Mouse (Mus musculus) embryonic facial prominence, embryonic 10.5 days (tissue): Measurements from ENCODE around the gene Dapk3. TPM values are rescaled to one million over a fixed set of nuclear protein-coding genes. Genes with fewer than 3 reads are reported as not detected.

Experiments used
- DNase-seq: peaks from one replicate; pipeline ENCODE4 v3.0.0-alpha.2; 2017; ENCODE audit warnings: low spot score
- H3K27ac ChIP-seq: fragments of 300-500 bp; sonication (generic); replicated peaks from 2 replicates; pipeline ENCODE4 v1.5.1; 2016; ENCODE audit warnings: mild to moderate bottlenecking
- H3K27me3 ChIP-seq: fragments of 300-500 bp; sonication (generic); replicated peaks from 2 replicates; pipeline ENCODE4 v1.6.1; 2016; ENCODE audit warnings: low read depth, mild to moderate bottlenecking; ENCODE audit not compliant: poor library complexity, severe bottlenecking
- H3K36me3 ChIP-seq: fragments of 300-500 bp; sonication (generic); replicated peaks from 2 replicates; pipeline ENCODE4 v1.6.1; 2016; ENCODE audit warnings: mild to moderate bottlenecking, moderate library complexity
- H3K4me1 ChIP-seq: fragments of 300-500 bp; sonication (generic); 2 replicates; pipeline ENCODE4 v1.6.1; 2016
- H3K4me3 ChIP-seq: fragments of 300-500 bp; sonication (generic); 2 replicates; pipeline ENCODE4 v1.5.1; 2016; ENCODE audit warnings: mild to moderate bottlenecking, moderate library complexity
- H3K9me3 ChIP-seq: fragments of 300-500 bp; sonication (generic); 2 replicates; pipeline ENCODE4 v1.6.1; 2016; ENCODE audit warnings: mild to moderate bottlenecking
- whole genome bisulfite sequencing: fragments of 180-500 bp; shearing (Covaris S2); methylation state at CpG from one replicate; pipeline ENCODE4 v1.1.7; 2016; 5-methylcytosine and 5-hydroxymethylcytosine counted together
- polyA plus RNA-seq: library from polyadenylated mRNA; unstranded; fragments of >200 nt; fragmentation: Nextera tagmentation; extraction: Ambion mirVana; gene quantifications from 2 replicates; pipeline ENCODE4 v1.2.1, GENCODE M21; 2016

Dapk3 gene
- polyA plus RNA-seq: 51.5 and 53.2 TPM in 2 replicates

GRCm38 (mm10) chr10:81182336-81183333 lies at the start of gene Dapk3:
TSS of gene Dapk3 (plus strand) at chr10:81183005.
- Histone ChIP-seq H3K4me1 (peaks cover 63% of the 10 kb centered on the region), H3K27ac (peak within 1 kb of the TSS; percentile 86), H3K9me3 (no peaks in the 10 kb centered on the region), H3K36me3 (peaks cover 83% of the 10 kb centered on the region), H3K27me3 (no peaks in the 10 kb centered on the region), H3K4me3 (peak within 1 kb of the TSS; percentile 84)
- 5% methylated on average over 53 of the region's 53 CpGs for WGBS
- peak; percentile 98 for DNase-seq

- Histone ChIP-seq H3K27me3 (peaks cover 67% of the 10 kb centered on the region), H3K27ac (no peak overlapping the region), H3K4me3 (peak overlapping the region; percentile 93; the same call in 1 of the 2 replicates), H3K4me1 (peaks cover 50% of the 10 kb centered on the region), H3K36me3 (peaks cover under 1% of the 10 kb centered on the region; the same call in 1 of the 2 replicates), H3K9me3 (no peaks in the 10 kb centered on the region)
- 3% methylated on average over 16 of the region's 16 CpGs for WGBS
- peak; percentile 53 for DNase-seq
These were observed 48.6 kb upstream of the Dapk3 start for GRCm38 (mm10) chr10:81134181-81134587.

- H3K9me3 ChIP-seq: no peaks in the 10 kb centered on the region
- peak within 1 kb of the TSS; percentile 93 for H3K4me3 ChIP-seq
- H3K4me1 ChIP-seq: peaks cover 51% of the 10 kb centered on the region
- 2% methylated on average over 41 of the region's 41 CpGs for WGBS
- peak within 1 kb of the TSS; percentile 98 for H3K27ac ChIP-seq
- peak; percentile 73 for DNase-seq
- peaks cover 9% of the 10 kb centered on the region; the same call in 1 of the 2 replicates for H3K36me3 ChIP-seq
- peaks cover 58% of the 10 kb centered on the region for H3K27me3 ChIP-seq
These were observed 47.7 kb upstream of the Dapk3 start, which contains the start of gene Zbtb7a for GRCm38 (mm10) chr10:81134966-81135681. TSS of gene Zbtb7a (plus strand) at chr10:81135220.

- Histone ChIP-seq H3K36me3 (peaks cover 18% of the 10 kb centered on the region; the same call in 1 of the 2 replicates), H3K9me3 (no peaks in the 10 kb centered on the region), H3K27me3 (peaks cover 48% of the 10 kb centered on the region), H3K27ac (peak overlapping the region; percentile 98), H3K4me1 (peaks cover 60% of the 10 kb centered on the region), H3K4me3 (peak overlapping the region; percentile 93)
- peak; percentile 82 for DNase-seq
- under 1% methylated on average over 86 of the region's 86 CpGs for WGBS
These were observed 46.7 kb upstream of the Dapk3 start for GRCm38 (mm10) chr10:81135831-81136705.

GRCm38 (mm10) chr10:81136706-81137231 lies 46.0 kb upstream of the Dapk3 start:
- no peak for DNase-seq
- Histone ChIP-seq H3K27ac (peak overlapping the region; percentile 98), H3K4me1 (peaks cover 67% of the 10 kb centered on the region), H3K36me3 (peaks cover 25% of the 10 kb centered on the region), H3K4me3 (peak overlapping the region; percentile 93), H3K27me3 (peaks cover 42% of the 10 kb centered on the region), H3K9me3 (no peaks in the 10 kb centered on the region)
- WGBS: under 1% methylated on average over 50 of the region's 50 CpGs

- H3K4me1 ChIP-seq: peaks cover 74% of the 10 kb centered on the region
- WGBS: under 1% methylated on average over 85 of the region's 89 CpGs
- peaks cover 32% of the 10 kb centered on the region for H3K36me3 ChIP-seq
- DNase-seq: peak; percentile 100
- peak overlapping the region; percentile 93 for H3K4me3 ChIP-seq
- H3K27me3 ChIP-seq: peaks cover 35% of the 10 kb centered on the region
- no peaks in the 10 kb centered on the region for H3K9me3 ChIP-seq
- peak overlapping the region; percentile 98 for H3K27ac ChIP-seq
These were observed 45.3 kb upstream of the Dapk3 start for GRCm38 (mm10) chr10:81137252-81138130.

GRCm38 (mm10) chr10:81138131-81138782 lies 44.5 kb upstream of the Dapk3 start:
- H3K27me3 ChIP-seq: peaks cover 29% of the 10 kb centered on the region
- H3K9me3 ChIP-seq: no peaks in the 10 kb centered on the region
- peak overlapping the region; percentile 93 for H3K4me3 ChIP-seq
- peak overlapping the region; percentile 98 for H3K27ac ChIP-seq
- H3K36me3 ChIP-seq: peaks cover 40% of the 10 kb centered on the region
- H3K4me1 ChIP-seq: peaks cover 79% of the 10 kb centered on the region
- under 1% methylated on average over 24 of the region's 24 CpGs for WGBS
- DNase-seq: peak; percentile 61

GRCm38 (mm10) chr10:81138821-81139528 lies 43.8 kb upstream of the Dapk3 start:
- H3K27me3 ChIP-seq: peaks cover 22% of the 10 kb centered on the region
- H3K4me3 ChIP-seq: peak overlapping the region; percentile 93
- 57% methylated on average over 11 of the region's 11 CpGs for WGBS
- no peaks in the 10 kb centered on the region for H3K9me3 ChIP-seq
- H3K4me1 ChIP-seq: peaks cover 77% of the 10 kb centered on the region
- DNase-seq: no peak
- H3K27ac ChIP-seq: peak overlapping the region; percentile 98
- peaks cover 47% of the 10 kb centered on the region for H3K36me3 ChIP-seq

GRCm38 (mm10) chr10:81139529-81139846 lies 43.3 kb upstream of the Dapk3 start:
- Histone ChIP-seq H3K4me3 (peak overlapping the region; percentile 93), H3K27ac (peak overlapping the region; percentile 98), H3K36me3 (peaks cover 52% of the 10 kb centered on the region), H3K4me1 (peaks cover 72% of the 10 kb centered on the region), H3K9me3 (no peaks in the 10 kb centered on the region), H3K27me3 (peaks cover 17% of the 10 kb centered on the region)
- no peak for DNase-seq
- WGBS: 62% methylated on average over 4 of the region's 4 CpGs

GRCm38 (mm10) chr10:81140005-81140404 lies 42.8 kb upstream of the Dapk3 start:
- Histone ChIP-seq H3K27ac (peak overlapping the region; percentile 98), H3K36me3 (peaks cover 57% of the 10 kb centered on the region), H3K9me3 (no peaks in the 10 kb centered on the region), H3K4me3 (peak overlapping the region; percentile 93), H3K27me3 (peaks cover 11% of the 10 kb centered on the region), H3K4me1 (peaks cover 69% of the 10 kb centered on the region)
- no peak for DNase-seq
- WGBS: 56% methylated on average over 8 of the region's 8 CpGs
